Mouse (Mus musculus): Measurements from ENCODE around the gene Wdr83os.

Wdr83os gene

DNA sequence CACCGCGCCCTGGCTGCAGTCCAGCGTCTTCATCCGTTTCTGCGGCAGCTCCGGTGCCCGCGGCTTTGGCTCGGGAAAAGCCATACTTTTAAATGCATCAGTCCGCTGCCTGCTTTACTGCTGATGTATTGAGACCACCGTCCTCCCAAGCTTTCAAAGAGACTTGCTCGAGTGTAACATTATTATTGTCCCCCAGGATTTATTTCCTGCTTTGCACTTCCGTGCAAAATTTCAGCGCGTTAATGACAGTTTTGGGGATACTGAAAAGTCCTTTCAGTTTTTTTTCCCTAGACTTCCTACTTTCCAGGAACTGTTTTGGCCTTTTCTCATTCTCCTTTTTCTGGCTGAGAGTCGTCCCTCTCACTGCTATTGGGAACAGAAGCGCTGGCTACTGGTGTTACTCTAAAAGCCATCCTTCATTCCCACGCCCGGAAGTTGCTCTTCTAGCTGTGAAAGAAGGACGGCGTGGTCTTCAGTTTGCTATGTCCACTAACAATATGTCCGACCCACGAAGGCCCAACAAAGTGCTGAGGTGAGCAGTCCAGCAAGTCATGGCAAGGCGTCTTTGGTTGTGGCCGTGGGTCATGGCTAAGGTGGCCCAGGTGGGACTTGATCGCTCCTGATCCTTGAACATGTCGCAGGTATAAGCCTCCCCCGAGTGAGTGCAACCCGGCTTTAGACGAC is at the start of gene Wdr83os:
Gene Wdr83os (plus strand): TSS at position 209 of the 684 bp plus-strand sequence.
- peak; percentile 64 for DNase-seq

DNA sequence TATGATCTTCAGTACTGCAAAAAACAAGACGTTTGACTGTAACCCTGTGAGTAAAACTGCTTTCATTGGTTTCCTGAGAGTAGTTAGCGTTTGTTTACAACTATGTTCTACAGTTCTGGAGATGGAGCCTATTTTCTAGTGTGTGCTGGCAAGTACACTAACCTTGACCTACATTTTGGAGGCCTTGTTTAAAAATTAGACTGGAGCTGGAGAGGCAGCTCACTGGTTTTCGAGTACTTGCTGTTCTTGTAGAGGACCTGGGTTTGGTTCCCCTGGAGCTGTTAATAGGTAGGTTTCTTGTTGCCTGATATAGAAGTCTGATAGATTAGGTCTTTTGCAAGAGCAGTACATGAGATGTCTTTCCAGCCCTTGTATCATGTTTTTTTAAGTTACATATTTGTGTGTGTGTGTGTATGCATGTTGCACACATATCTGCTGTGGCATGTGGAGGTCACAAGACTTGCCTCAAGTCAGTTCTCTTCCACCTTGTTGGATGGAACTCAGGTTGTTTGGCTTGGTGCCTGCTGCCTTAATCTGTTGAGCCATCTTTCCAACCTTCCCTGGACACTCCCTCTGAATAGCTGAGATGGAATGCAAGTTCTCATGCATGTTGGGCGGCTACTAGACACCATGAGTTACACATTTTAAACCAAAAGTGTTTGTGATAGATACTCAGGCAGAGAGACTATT is 47.8 kb upstream of the Wdr83os start:
- peak; percentile 69 to 75 for DNase-seq

DNA sequence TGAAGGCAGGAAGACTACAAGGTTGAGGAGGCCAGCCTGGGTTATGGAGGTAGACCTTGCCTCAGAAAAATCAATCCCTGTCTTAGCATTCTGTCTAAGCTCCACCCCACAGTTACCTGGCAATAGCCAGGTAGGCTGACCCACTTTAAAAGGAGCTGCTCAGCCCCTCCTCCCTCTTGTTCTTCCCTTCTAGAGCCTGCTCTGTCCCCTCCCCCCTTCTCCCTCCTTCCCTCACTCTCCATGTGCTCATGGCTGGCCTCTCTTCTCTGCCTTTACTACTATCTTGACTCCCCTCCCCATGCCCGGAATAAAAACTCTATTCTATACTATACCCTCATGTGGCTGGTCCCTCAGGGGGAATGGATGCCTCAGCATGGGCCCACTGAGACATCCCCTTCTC is 46.7 kb upstream of the Wdr83os start:
- DNase-seq = peak; percentile 40 to 58

DNA sequence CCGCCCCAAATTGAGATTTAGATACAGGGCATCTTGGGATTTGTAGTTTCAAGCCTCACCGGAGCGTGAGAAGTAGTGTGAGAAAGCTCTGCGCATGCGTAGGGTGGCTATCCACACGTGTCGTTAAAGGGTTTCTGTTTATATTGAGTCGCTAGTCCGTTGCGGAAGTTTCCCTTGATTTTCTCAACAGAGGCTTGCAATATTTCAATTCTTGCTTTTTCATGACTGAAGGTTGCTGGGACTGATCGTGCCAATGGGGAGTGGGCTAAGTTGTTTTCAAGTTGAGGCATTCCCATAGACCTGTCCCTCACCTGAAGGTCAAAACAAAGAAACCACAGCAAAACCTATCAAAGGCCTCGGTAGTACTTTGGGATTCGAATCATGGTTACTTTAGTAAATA is 45.8 kb upstream of the Wdr83os start:
- DNase-seq = peak; percentile 89 to 91

DNA sequence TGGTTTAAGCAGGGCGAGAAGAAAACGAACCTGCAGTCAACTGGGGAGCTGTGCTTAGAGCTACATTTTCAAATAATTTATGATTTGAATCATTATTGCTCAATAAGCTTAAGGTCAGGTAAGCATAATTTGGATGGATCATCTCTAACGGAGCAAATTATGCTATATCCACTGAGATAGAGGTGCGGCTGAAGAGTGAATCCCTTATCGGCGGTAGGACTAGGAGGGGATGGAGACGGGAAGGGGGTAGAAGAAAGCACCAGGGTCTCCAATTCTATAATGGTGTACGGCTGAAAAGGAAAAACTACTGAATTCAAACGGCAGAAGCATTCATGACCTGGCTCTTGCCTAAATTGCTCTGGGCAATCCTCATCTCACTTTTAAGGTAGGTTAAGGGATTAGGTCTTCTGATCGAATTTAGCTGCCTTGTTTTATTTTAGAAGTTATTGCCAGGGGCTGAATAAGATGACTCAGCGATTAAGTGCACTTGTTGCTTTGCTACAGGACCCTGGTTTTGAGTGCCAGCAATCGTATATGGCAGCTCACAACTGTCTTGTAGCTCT is 45.3 kb upstream of the Wdr83os start:
- DNase-seq = no peak

DNA sequence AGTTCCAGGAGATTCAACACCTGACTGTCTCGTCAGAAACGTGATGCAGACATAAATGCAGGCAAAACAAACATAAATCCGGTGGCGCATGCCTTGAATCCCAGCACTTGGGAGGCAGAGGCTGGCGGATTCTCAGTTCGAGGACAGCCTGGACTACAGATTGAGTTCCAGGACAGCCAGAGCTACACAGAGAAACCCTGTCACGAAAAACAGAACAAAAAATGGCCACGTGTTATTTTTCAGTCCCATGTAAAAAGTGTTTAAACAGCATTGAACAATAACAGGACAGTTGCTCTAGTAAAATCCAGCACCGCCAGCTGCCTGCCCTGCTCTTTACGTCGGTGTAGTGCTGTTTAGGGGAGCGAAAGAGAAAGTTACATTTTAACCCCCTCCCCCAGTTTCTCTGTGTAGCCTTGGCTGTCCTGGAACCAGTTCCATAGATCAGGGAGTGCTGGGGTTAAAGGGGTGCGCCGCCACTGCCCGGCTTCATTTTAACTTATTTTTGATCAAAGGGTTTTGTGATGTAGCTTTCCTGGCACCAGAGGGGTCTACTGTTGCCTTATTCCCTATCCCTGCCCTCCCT is 44.7 kb upstream of the Wdr83os start:
- peak; percentile 34 to 44 for DNase-seq

DNA sequence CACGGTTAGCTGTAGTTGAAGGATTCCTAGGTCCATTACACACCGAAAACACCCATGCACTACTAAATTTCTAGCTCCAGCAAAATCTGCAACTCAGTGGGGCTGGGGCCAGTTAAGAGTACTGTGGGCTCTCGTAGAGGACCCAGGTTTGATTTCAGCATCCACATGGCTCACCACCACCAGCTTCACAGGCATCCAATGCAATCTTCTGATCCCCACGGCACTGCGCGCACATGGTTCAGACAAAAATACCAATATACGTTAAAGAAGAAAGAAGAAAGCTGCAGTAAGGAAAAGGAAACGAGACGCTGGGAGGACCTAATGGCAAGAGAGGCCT is 44.2 kb upstream of the Wdr83os start:
- no peak for DNase-seq

DNA sequence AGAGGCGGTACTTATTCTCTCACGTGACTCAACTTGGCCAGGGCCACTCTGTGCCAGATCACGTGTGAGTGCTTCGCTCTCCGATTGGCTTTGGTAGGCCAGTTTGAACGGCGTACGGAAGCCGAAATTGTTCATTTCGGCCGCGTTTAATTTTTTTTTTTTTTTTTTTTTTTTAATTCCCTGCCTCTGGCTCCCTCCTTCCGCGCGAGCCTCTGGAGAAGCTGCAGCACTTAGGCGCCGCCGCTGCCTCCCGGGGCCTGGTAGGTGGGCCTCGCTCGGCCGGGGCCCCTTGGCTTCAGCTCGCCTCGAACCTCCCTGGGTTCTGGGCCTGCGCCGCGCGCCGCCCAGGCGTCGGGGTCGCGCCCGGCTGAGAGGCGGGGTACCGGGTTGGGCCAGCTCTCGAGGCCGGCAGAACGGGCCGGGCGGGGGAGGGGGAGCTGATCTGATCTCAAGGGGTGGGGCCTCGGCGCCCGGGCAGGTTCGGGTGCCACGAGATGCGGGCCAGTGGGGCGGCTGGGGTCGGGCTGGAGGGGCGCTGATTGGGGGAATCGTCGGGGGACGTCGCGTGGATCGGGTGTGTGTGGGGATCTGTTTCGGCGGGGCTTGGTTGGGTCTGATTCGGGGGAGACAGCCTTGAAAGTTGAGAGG is 43.7 kb upstream of the Wdr83os start, which contains the start of gene Tnpo2:
Gene Tnpo2 (plus strand): TSS at position 198 of the 648 bp plus-strand sequence.
- peak; percentile 95 to 98 for DNase-seq

DNA sequence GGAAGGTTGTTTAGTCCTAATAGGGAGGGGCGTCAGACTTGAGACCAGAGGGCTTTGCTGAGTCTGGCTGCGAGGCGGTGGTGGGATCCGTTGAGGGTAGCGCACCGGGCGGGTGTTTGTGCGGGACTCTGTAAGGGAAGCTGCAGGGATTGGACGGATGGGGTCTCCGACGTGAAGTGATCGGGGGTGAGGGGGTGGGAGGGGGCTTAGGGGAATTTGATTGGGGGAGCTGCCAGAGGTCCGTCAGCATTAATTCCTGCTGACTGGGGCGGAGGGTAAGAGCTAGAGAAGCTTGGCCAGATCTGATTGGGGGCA is 43.2 kb upstream of the Wdr83os start:
- DNase-seq = no peak

DNA sequence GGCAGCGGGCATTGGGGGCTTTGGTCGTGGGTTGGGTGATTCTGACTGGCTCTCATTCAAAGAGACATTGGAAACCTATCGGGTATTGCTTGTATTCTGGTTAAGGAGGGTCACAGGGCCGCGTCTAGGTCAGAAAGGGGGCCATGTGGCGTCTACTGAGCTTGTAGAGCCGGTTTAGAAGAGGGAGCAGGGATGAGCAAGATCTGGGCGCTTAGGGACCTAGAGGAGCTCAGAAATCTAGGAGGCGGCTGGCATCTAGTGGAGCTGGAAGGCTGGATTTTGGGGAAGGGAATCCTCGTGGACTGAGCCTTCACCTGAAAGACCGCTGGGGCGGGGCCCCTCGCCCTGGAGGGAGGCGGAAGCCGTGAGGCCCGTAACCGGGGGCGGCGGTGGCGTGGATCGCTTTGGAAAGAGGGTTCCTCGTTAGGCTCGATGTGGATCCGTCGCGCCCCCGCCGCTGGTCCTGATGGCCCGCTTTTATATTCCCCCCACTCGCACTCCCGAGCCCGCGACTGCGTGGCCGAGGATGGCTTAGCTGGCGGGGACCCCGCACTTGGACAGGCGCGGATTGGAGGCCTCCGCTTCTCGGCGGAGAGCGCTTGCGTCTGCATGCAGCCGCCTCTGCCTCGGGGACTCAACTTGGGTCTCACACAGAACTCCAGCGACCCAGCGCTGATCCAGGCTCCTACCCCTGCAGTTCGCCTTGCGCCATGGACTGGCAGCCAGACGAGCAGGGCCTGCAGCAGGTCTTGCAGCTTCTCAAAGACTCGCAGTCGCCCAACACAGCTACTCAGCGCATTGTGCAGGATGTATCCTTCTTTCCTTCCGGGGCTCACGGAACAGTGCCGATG is 42.6 kb upstream of the Wdr83os start:
- peak; percentile 28 to 66 for DNase-seq

DNA sequence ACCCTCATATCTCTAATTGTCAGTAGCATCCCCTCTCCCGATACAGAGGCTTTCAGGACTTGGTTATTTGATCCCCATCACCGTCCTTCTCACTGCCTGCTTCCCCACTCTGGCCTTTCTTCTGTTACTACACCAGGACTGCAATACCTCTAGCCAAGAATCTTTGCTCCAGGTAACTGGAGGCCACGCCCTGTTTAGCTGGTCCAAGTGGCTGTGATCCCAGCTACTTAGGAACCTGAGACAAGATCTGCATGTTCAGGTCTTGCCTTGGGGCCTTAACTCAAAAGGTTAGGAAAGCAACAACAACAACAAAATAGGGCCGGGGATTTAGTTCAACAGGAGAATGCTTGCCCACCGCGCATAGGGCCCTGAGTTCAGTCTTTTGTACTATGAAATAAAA is 36.9 kb upstream of the Wdr83os start:
- no peak for DNase-seq

DNA sequence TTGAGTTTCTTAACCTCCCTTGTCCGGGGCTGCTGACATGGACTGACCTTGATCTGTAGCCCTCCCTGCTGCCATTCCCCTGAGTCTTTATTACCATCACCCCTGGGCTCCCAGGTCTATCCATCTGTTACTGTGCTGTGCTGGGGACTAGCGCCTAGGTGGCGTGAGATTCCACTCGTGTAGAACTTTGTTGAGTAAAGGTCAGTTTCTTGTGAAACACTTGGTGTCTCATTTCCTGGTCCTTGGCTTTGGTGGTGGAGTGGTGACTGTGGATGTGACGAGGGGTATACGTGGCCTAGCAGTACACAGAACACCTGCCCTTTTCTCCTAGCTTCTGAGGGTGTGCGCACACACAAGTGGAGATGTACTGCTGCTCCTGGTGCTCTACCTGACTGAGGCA is 23.2 kb upstream of the Wdr83os start:
- DNase-seq = no peak

DNA sequence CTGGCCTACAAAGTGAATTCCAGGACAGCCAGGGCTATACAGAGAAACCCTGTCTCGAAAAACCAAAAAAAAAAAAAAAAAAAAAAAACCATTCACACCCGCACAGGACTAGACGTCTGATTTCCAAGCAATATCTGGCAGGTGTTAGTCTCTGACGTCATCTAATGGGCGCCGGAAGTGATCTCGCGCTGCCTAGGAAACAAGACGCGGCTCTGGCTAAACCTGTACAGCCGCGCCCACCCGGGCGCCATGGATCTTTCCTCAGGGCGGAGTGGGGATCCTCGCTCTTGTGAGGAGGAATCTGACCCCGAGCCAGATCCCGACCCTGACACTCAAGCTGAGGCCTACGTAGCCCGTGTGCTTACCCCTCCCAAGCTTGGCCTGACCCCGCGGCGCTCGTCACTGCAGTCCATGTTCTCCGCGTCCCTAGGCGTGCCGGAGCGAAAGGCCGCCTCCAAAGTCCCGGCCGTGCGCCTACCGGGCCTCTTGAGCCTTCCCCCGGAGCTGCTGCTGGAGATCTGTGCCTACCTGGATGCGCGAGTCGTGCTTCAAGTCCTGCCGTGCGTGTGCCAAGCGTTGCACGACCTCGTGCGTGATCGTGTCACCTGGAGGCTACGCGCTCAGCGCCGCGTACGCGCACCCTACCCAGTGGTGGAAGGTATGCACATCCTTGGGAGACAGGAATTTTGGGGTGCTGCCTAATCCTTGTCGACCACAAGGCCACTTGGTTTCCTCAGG is 20.5 kb upstream of the Wdr83os start, which contains the start of gene Fbxw9:
Gene Fbxw9 (plus strand): TSS at position 177 of the 738 bp plus-strand sequence.
- DNase-seq = peak; percentile 94 to 95

DNA sequence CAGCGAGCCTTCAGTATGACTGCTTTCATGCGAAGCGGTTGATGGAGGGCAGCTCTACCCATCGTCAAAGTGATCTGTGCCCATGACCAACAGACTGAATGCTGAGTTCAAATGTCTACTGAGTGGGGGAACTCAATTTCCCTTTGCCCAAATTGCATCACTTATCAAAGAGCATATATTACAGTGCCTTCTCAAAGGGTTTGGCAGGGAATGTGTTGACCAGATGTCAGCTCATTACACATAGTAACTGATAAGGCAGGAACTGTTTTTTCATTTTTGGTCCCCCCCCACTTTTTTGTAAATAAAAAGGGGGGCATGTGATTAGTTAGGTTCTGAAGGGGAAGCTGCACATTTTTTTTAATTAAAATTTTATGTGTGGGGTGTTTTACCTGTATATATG is 17.9 kb upstream of the Wdr83os start:
- DNase-seq = no peak

DNA sequence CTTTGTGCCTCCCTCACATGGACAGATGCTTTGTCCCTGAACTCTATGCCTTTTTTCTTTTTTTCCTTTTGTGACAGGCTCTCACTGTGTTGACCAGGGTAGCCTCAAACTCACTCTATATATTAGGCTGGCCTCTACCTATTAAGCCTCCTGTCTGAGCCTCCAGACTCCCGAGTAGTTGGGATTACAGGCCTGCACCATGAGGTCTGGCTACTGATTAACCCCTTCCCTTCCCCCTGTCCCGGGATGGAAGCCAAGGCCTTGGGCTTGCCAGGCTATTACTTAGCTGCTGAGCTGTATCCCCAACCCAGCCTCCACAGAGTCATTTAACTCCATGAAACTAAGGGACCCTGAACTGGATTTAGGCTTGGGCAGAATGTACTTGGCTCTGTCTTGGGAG is 15.3 kb upstream of the Wdr83os start:
- DNase-seq = peak; percentile 85 to 92

DNA sequence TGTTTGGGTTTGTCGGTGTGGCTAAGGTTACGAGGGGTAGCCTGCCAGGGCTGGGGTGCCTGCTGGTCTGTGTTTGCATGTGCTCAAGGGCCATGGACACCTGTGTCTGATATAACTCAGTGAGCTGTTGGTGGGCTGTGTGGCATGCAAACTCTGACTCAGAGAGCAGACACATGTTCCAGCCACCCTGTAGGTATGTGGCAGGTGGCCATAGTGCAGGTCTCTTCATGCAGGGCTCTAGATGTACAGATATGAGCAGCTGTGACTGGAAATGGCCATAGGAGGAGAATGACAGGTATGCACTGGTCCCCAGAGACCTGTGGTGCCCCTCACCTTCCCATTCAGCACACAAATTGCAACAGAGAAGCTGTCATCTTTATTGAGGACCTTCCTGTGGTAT is 13.4 kb upstream of the Wdr83os start:
- no peak for DNase-seq

DNA sequence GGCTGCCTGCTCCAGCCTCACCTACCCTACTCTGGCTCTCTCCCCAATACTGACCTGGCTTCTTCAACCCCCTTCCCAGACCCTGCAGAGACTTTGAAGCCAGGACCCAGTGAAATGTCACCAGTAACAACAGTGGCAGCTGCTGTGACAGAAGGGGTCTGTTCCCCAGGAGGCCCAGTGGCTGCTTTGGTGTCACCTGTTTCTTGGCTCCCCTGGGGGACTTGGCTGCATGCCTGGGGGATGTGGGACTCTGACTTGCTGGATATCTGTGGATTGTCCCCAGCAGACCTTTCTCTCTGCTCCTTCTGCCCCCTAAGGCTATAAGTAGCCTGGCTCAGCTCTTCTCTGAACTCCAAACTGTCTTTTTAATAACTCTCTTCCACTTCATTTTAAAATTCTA is 12.6 kb upstream of the Wdr83os start, which contains the start of gene Gm5741:
Gene Gm5741 (minus strand): TSS at position 1 of the 400 bp plus-strand sequence.
- no peak for DNase-seq

DNA sequence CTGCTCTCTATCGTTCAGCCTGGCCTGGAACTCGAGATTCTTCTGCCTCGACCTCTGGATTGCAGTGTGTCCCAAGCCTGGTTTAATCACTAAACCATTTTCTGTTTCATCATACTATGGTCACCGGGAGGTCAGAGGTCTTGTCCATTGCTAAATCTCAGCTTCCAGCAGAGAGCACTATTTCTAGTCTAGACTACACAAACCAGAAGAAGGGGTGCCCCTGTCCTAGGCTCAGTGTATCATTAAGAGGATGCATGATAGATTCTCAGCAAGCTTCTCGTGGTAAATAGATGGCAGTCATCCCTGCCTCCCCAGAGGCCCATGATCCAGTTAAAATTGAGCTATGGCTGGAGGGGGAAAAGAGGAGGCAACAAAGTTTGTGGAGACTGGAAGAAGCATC is 9.5 kb upstream of the Wdr83os start:
- DNase-seq = peak in 1 of 2 experiments; percentile 46

DNA sequence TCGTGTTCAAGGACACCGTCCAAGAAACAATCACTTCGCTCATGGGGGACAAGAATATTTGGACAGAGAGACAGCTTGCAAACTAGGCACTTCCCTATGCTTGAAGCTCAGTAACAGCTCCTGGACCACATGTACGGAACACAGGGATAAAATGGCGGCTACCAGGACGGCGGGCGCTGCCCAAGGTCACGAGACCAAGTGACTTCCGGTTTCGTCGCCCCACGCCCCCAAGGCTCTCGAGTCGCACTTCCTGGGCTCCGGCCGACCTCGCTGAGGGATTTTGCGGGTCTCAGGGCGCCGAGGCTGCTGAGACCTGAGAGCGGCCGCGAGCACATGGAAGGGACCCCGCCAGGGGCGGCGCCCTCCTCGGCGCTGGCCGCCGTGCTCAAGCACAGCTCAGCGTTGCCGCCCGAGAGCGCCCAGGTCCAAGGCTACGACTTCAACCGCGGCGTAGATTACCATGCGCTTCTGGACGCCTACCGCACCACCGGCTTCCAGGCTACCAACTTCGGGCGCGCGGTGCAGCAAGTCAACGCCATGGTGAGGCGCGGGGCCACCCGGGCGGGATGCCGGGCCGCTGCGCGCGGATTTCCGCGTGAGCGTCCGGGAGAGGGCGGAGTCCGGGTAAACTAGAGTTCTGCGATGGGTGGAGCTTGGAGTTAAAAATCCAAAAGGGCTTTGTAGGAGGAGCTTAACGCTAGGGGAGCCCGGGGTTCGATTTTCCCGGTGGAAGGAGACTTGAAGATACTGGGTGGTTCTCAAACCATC is 8.8 kb upstream of the Wdr83os start, which contains the start of gene Dhps:
Gene Dhps (plus strand): TSS at position 244 of the 768 bp plus-strand sequence.
- DNase-seq = peak; percentile 94 to 95

DNA sequence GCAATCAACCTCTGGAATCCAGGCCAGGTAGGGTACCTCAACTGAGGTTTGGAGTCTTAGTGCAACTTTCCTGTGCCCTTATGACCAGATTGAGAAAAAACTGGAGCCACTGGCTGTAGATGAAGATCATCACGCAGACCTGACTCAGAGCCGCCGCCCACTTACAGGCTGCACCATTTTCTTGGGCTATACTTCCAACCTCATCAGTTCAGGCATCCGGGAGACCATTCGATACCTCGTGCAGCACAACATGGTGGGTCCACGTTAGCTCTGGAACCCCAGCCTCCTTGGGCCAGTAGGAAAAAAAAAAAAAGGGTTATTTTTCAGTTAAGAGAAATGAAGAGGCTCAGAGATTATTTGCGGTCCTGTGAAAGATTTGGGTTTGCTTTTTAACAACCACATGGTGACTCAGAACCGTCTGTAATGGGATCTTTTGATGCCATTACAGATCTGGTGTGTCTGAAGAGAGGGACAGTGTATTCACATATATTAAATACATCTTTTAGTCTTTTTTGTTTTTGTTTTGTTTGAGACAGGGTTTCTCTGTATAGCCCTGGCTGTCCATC is 8.1 kb upstream of the Wdr83os start:
- DNase-seq = no peak
